Mouse (Mus musculus) liver, postnatal 0 days (tissue): ENCODE data around the gene Tfb1m. TPM values are rescaled to one million over a fixed set of nuclear protein-coding genes. Genes with fewer than 3 reads are reported as not detected.

Experiments used
- ATAC-seq: fragments of 200-750 bp; cut with Nextera tagmentation; 2 replicates; pipeline ENCODE4 v1.8.0; 2017; ENCODE audit warnings: mild to moderate bottlenecking, moderate library complexity
- DNase-seq: peaks from one replicate; pipeline ENCODE4 v3.0.0-alpha.2; 2016
- H3K27ac ChIP-seq: fragments of 300-500 bp; sonication (generic); 2 replicates; pipeline ENCODE4 v1.5.1; 2014; ENCODE audit warnings: antibody characterized with exemption, moderate library complexity, mild to moderate bottlenecking, low read depth
- H3K27me3 ChIP-seq: fragments of 300-500 bp; sonication (generic); 2 replicates; pipeline ENCODE4 v1.6.1; 2014; ENCODE audit warnings: low read length, control low read depth, mixed read lengths; ENCODE audit not compliant: insufficient read depth
- H3K36me3 ChIP-seq: fragments of 300-500 bp; sonication (generic); replicated peaks from 2 replicates; pipeline ENCODE4 v1.6.1; 2014; ENCODE audit warnings: mild to moderate bottlenecking, control low read depth, low read length, moderate library complexity, mixed read lengths; ENCODE audit not compliant: insufficient read depth
- H3K4me1 ChIP-seq: fragments of 300-500 bp; sonication (generic); 2 replicates; pipeline ENCODE4 v1.6.1; 2014; ENCODE audit warnings: antibody characterized with exemption, mild to moderate bottlenecking, control low read depth; ENCODE audit not compliant: insufficient read depth
- H3K4me2 ChIP-seq: fragments of 300-500 bp; sonication (generic); 2 replicates; pipeline ENCODE4 v1.6.1; 2014; ENCODE audit warnings: low read depth, mild to moderate bottlenecking, low read length, moderate library complexity, mixed read lengths
- H3K4me3 ChIP-seq: fragments of 300-500 bp; sonication (generic); 2 replicates; pipeline ENCODE4 v1.5.1; 2014; ENCODE audit warnings: low read depth, low read length
- H3K9ac ChIP-seq: fragments of 300-500 bp; sonication (generic); replicated peaks from 2 replicates; pipeline ENCODE4 v1.6.1; 2014; ENCODE audit warnings: mild to moderate bottlenecking, moderate library complexity
- H3K9me3 ChIP-seq: fragments of 300-500 bp; sonication (generic); 2 replicates; pipeline ENCODE4 v1.6.1; 2016; ENCODE audit warnings: mild to moderate bottlenecking, control low read depth, low read length, mixed read lengths
- CTCF ChIP-seq: sonication (generic); IDR thresholded peaks from 2 replicates; pipeline ENCODE4 v1.5.1; 2016; ENCODE audit warnings: antibody characterized with exemption, low read depth
- EP300 ChIP-seq: IDR thresholded peaks from 2 replicates; pipeline ENCODE4 v1.6.1; 2016; ENCODE audit warnings: antibody characterized with exemption, low read depth, mild to moderate bottlenecking
- WGBS: fragments of 180-500 bp; shearing (Covaris S2); extraction: QIAGEN DNeasy Blood & Tissue Kit; methylation state at CpG from one replicate; pipeline ENCODE4 v1.1.7; 2014; ENCODE audit not compliant: insufficient replicate concordance; 5-methylcytosine and 5-hydroxymethylcytosine counted together
- polyA plus RNA-seq: library from polyadenylated mRNA; unstranded; fragments of >200 nt; fragmentation: Nextera tagmentation; extraction: Ambion mirVana; gene quantifications from 2 replicates; pipeline ENCODE4 v1.2.1, GENCODE M21; 2015

Tfb1m gene
- polyA plus RNA-seq, 1 experiment from 2014 or later = 10.3 TPM

DNA sequence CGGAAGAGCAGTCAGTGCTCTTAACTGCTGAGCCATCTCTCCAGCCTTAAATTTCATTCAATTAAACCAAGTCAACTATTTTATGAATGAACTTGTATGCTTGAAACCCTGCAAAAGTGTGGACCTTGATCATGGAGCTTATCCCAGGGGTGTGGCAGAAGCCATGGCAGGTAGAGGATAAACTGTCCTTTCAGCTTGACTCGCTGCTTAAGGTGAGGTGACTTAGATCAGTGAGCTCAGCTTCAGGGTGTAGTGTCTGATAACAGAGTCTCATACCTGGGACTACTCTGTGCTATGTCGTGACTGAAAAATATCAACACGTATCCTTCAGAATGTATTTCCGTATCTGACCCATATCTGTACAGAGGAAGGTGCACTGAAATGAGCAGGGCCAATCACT, 37.2 kb downstream of the Tfb1m start:
- Histone ChIP-seq H3K4me1 (no peaks in the 10 kb centered on the region), H3K4me3 (no peak overlapping the region), H3K9ac (no peak overlapping the region), H3K27ac (no peak overlapping the region), H3K36me3 (peaks cover 11% of the 10 kb centered on the region; the same call in 1 of the 2 replicates), H3K9me3 (no peaks in the 10 kb centered on the region), H3K4me2 (no peak overlapping the region), H3K27me3 (no peaks in the 10 kb centered on the region)
- WGBS = 83% methylated on average over 5 of the region's 5 CpGs
- TF ChIP-seq EP300 (no peak), CTCF (no peak)
- ATAC-seq = no peak
- no peak for DNase-seq

DNA sequence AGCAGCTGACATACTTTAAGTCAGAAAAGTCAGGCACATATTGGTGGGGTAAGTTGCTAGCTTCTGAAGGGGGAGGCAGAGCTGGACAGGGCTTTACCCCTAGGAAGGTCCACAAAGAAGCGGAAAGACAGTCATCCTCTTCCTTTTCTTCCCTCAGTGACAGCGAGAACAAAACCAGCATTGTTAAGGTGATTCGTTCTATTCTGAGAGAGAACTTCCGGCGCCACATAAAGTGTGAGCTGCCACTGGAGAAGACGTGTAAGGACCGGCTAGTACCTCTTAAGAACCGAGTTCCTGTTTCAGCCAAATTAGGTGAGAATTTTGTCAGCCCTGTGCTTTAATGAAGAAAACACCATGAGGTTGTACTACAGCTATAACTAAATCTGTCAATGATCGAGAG, 41.2 kb downstream of the Tfb1m start:
- no peaks in the 10 kb centered on the region for H3K27me3 ChIP-seq
- WGBS = 80% methylated on average over 9 of the region's 9 CpGs
- ATAC-seq = no peak

GRCm38 (mm10) chr17:3515851-3516250, 41.7 kb downstream of the Tfb1m start:
- 87% methylated on average over 8 of the region's 8 CpGs for WGBS
- H3K36me3 ChIP-seq = peaks cover 11% of the 10 kb centered on the region; the same call in 1 of the 2 replicates

More for the DNA sequence above, 41.2 kb downstream of the Tfb1m start:
- Histone ChIP-seq H3K4me2 (no peak overlapping the region), H3K36me3 (peaks cover 11% of the 10 kb centered on the region; the same call in 1 of the 2 replicates), H3K4me3 (no peak overlapping the region), H3K9ac (no peak overlapping the region), H3K4me1 (no peaks in the 10 kb centered on the region), H3K9me3 (no peaks in the 10 kb centered on the region), H3K27ac (no peak overlapping the region)
- no peak for DNase-seq
- TF ChIP-seq CTCF = no peak
- TF ChIP-seq EP300 = no peak

GRCm38 (mm10) chr17:3514316-3514715, 43.3 kb downstream of the Tfb1m start:
- no peak for DNase-seq
- no peak for ATAC-seq
- WGBS = 71% methylated on average over 5 of the region's 5 CpGs
- TF ChIP-seq CTCF = no peak
- no peak for TF ChIP-seq EP300
- Histone ChIP-seq H3K27ac (no peak overlapping the region), H3K9ac (no peak overlapping the region), H3K9me3 (no peaks in the 10 kb centered on the region), H3K36me3 (peaks cover 11% of the 10 kb centered on the region; the same call in 1 of the 2 replicates), H3K4me3 (no peak overlapping the region), H3K4me1 (no peaks in the 10 kb centered on the region), H3K4me2 (no peak overlapping the region), H3K27me3 (no peaks in the 10 kb centered on the region)

More at GRCm38 (mm10) chr17:3515851-3516250, 41.7 kb downstream of the Tfb1m start:
- H3K27me3 ChIP-seq = no peaks in the 10 kb centered on the region
- no peaks in the 10 kb centered on the region for H3K9me3 ChIP-seq
- no peak overlapping the region for H3K27ac ChIP-seq
- no peak overlapping the region for H3K4me3 ChIP-seq
- no peak overlapping the region for H3K4me2 ChIP-seq
- no peaks in the 10 kb centered on the region for H3K4me1 ChIP-seq
- TF ChIP-seq CTCF (no peak), EP300 (no peak)
- ATAC-seq (no peak), DNase-seq (no peak)
- no peak overlapping the region for H3K9ac ChIP-seq

GRCm38 (mm10) chr17:3509841-3510240, 47.7 kb downstream of the Tfb1m start:
- 9% methylated on average over 1 of the region's 1 CpGs for WGBS
- DNase-seq (peak; percentile 65), ATAC-seq (peak; percentile 65)

GRCm38 (mm10) chr17:3506508-3506907, 51.1 kb downstream of the Tfb1m start:
- Histone ChIP-seq H3K9ac (no peak overlapping the region), H3K36me3 (no peaks in the 10 kb centered on the region), H3K4me1 (no peaks in the 10 kb centered on the region), H3K4me3 (no peak overlapping the region), H3K27me3 (no peaks in the 10 kb centered on the region), H3K27ac (no peak overlapping the region), H3K9me3 (no peaks in the 10 kb centered on the region), H3K4me2 (no peak overlapping the region)
- 62% methylated on average over 8 of the region's 8 CpGs for WGBS
- TF ChIP-seq CTCF = no peak
- TF ChIP-seq EP300 = no peak
- no peak for ATAC-seq
- no peak for DNase-seq

More at GRCm38 (mm10) chr17:3509841-3510240, 47.7 kb downstream of the Tfb1m start:
- Histone ChIP-seq H3K4me2 (no peak overlapping the region), H3K4me3 (no peak overlapping the region), H3K9ac (no peak overlapping the region), H3K9me3 (no peaks in the 10 kb centered on the region), H3K4me1 (no peaks in the 10 kb centered on the region), H3K27me3 (no peaks in the 10 kb centered on the region), H3K27ac (no peak overlapping the region), H3K36me3 (no peaks in the 10 kb centered on the region)
- TF ChIP-seq CTCF (peak; percentile 90), EP300 (no peak)

DNA sequence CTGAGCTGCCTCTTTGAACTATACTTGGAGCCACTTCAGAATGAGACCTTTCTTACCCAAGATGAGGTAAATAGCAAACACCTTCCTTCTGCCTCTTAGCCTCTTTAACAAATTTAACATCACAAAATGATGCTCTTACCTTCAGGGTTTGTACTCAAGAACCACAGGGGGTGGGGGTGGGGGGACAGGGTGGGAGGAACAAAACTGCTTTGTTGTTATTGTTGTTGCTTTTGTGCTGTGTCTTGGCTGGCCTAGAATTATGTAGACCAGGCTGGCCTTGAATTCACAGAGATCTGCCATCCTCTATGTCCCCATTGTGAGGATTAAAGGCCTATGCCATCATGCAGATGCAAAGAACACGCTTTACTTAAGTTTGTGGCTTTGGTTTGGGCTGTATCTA, 51.9 kb downstream of the Tfb1m start:
- H3K9ac ChIP-seq = no peak overlapping the region
- no peak overlapping the region for H3K4me2 ChIP-seq
- ATAC-seq (no peak), DNase-seq (no peak)
- H3K9me3 ChIP-seq = no peaks in the 10 kb centered on the region
- no peak overlapping the region for H3K4me3 ChIP-seq
- no peak for TF ChIP-seq EP300
- no peak for TF ChIP-seq CTCF
- no peaks in the 10 kb centered on the region for H3K36me3 ChIP-seq
- no peaks in the 10 kb centered on the region for H3K27me3 ChIP-seq
- 71% methylated on average over 1 of the region's 1 CpGs for WGBS
- no peaks in the 10 kb centered on the region for H3K4me1 ChIP-seq
- no peak overlapping the region for H3K27ac ChIP-seq
